Mouse (Mus musculus) liver, embryonic 14.5 days (tissue): Measurements from ENCODE around the gene Cldn34d.

Experiments used
- CTCF ChIP-seq: IDR thresholded peaks from 2 replicates; pipeline ENCODE4 v1.5.1; 2016; ENCODE audit warnings: antibody characterized with exemption, low read depth, control low read depth
- EP300 ChIP-seq: IDR thresholded peaks from 2 replicates; pipeline ENCODE4 v1.6.1; 2016; ENCODE audit warnings: antibody characterized with exemption, low read depth

GRCm38 (mm10) chrX:76598459-76599206, 4.1 kb downstream of the Cldn34d start:
- TF ChIP-seq CTCF = no peak
- TF ChIP-seq EP300 = no peak
